Mouse (Mus musculus): ENCODE data around the gene Ubash3b.

Gene Ubash3b

GRCm38 (mm10) chr9:41049282-41049681, 112.2 kb downstream of the Ubash3b start:
- no peak for DNase-seq

- no peak for DNase-seq
Observed at GRCm38 (mm10) chr9:41048820-41049219, 112.7 kb downstream of the Ubash3b start.

DNA sequence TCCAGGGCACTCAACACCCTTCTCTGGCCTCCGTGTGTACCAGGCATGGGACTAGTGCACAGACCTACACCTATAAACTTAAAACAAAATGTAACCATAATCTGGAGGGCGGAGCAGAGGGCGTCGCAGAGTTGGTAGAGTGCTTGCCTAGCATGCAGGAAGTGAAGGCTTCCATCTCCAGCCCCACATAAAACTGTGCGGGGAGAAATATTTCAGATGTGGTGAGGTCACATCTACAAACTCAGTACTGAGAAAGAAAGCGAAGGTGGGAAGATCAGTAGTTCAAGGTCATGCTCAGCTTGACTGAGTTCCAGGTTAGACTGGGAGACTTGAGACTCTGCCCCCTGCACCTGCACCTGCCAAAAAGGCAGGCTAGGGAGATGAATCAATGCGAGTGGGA, 113.3 kb downstream of the Ubash3b start:
- DNase-seq = no peak

DNA sequence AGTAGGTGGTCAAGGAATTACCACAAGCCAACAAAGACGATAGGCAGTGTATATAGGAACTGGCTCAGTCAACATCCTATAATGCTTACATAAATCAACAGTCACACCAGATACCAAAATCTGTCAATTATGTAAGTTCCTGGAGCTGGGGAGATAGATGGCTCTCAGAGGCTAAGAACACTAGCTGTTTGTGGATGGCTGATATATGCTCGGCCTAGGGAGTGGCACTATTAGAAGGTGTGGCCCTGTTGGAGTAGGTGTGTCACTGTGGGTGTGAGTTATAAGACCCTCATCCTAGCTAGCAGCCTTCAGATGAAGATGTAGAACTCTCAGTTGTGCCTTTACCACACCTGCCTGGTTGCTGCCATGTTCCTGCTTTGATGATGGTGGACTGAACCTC, 113.8 kb downstream of the Ubash3b start:
- no peak for DNase-seq

DNA sequence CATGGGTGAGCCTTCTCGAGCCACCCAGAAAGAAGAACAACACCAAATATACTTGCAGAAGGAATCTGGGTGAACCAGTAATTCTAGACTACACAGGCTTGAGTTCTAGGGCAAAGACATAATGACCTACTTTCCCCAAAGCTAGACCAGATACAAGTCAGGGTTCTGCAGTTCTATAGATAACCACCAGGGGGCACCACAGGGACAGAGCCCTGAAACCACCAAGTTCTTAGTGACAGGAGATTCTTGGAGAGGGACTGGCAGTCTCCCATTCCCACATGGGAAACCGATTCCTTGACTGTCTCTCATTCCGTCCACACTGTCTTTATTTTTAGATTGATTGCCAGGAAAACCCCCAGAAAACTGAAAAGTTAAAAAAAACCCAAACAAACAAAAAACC, 116.9 kb downstream of the Ubash3b start:
- peak; percentile 81 for DNase-seq

GRCm38 (mm10) chr9:41043641-41044040, 117.9 kb downstream of the Ubash3b start:
- DNase-seq = no peak

DNA sequence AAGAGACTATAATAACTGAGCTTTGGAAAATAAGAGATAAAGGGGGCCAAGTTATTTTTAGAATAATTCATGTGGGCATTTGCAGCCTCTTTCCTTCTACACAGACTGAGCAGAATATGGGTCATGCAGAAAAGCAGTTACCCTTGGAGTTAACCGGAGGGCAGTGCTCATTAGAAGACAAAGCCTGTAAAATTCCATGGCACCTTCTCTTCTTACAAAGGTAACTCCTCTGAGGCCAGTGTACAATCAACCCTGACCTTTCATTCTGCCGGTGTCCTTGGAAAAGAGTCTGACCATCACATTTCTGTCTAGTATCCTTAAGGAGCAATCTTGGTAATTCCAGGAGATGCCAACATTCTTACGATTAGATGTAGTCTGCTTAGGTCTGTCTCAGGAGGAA, 120.1 kb downstream of the Ubash3b start:
- DNase-seq = no peak

DNA sequence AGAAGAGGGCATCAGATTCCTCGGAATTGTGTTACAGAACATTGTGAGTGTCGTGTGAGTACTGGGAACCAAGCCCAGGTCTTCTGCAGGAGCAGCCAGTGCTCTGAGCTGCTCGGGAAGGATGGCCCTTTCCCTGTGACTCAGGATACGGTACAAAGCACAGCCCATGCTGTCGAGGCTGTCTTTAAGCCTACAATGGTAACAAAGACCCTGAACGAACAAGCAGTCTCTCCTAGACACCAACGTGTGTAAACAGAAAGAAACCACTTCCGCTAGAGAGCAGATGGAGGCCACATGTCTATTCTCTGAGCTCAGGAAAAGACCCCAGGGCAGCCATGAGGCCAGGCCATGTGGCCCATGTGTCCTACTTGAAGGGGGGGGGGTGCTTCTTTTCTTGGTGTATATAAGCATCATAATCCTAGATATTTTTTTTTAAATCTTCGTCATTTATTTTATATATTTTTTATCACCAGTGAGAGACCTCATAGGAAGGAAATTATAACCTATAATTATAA, 123.3 kb downstream of the Ubash3b start:
- no peak for DNase-seq

- DNase-seq = no peak
Observed at GRCm38 (mm10) chr9:41031590-41032489, 129.7 kb downstream of the Ubash3b start.

DNA sequence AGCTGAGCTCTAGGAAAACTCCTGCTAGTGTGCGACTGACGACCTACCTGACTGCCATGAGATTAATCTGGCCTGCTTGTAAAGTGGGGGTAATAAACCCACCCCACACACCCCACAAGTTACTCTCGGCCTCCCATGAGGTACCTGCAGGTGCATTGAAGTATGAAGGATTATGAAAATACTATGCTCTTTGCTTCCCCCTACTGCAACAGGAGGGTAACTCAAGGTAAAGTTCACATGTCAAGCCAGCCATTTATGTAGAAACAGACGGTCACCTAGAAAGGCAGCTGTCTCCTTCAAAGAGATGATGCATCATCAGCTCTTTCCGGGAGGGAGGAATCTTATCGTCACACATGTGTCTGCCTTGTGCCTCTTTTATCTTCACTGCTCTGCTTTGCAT, 131.7 kb downstream of the Ubash3b start:
- no peak for DNase-seq

DNA sequence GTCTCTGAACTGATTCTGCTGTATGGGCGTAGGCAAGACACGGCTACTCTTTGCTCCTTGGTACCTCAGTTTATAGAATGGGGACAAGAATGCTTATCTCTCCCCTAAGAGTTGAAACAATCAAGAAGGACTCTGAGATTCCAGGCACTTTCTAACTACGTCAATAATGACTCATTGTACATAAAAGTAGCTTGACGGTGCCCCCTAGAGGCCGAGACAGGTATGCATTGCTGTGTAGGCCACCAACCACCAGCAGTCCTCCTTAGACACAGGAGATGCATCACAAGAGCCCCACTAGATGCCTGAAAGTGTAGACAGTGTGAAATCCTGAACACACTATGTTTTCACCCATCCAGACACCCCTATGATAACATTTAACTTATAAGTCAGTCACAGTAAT, 133.0 kb downstream of the Ubash3b start:
- peak; percentile 72 for DNase-seq

DNA sequence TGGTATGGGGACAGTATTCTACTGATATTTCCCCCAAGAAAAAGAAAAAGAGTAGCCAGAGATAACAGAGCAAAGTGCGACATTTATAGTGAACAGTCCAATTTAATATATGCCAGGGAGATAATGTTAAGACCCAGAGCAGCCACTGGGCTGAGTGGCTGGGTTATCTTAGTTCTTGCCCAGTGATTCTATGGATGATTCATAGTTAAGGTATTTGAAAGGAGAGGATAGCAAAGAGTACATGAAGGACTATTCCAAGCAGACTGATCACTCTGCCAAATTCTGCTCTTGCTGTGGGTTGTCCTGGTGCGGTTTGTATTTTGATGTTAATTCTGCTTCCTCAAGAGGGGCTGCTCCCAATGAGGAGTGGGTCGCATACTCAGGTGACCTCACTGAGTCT, 139.8 kb downstream of the Ubash3b start:
- DNase-seq = no peak

GRCm38 (mm10) chr9:41020486-41020885, 141.0 kb downstream of the Ubash3b start:
- no peak for DNase-seq

- no peak for DNase-seq
Observed at GRCm38 (mm10) chr9:41014512-41014911, 147.0 kb downstream of the Ubash3b start.

DNA sequence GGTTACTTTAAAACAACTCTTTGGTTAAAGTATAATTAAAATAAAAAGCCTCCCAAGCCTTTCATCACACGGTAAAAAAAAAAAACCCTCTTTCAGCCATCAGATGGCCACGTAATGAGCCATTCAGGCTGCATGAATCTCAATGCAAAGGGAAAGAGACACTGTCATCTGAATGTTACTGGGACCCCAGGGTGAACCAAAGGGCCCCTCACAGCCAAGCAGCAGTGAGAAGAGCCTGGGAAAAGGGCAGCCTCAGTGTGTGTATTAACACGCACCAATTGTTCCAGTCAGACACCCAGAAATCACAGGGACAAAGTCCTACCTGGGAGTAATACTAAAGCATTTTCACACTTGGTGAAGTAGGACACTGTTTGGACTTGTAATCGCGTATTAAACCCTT, 149.0 kb downstream of the Ubash3b start:
- DNase-seq = no peak

GRCm38 (mm10) chr9:41011512-41012436, 149.7 kb downstream of the Ubash3b start:
- DNase-seq = peak; percentile 31

DNA sequence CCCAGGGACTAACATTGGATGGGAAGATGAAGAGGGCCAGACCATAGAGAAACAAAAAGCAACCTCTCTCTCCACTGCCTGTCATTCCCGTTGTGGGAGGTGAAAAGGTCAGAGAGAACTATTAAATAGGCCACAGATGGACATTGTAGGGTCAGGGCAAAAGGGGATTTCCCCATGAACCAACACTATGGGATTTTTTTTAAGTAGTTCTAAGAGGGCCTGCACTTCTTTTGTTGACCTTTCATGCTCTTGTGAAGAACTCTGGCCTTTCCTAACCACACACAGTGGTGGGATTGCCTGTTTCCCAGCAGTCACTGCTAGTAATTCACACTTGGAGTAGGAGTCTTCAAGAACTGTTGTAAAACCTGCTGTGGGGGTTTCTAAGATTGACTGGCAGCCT, 153.7 kb downstream of the Ubash3b start:
- DNase-seq = no peak

GRCm38 (mm10) chr9:41004415-41004814, 157.1 kb downstream of the Ubash3b start, which contains the start of gene Crtam:
Gene Crtam, minus strand, starts transcription at chr9:41004628.
- no peak for DNase-seq

GRCm38 (mm10) chr9:40997116-40997779, 164.2 kb downstream of the Ubash3b start:
- DNase-seq = no peak

DNA sequence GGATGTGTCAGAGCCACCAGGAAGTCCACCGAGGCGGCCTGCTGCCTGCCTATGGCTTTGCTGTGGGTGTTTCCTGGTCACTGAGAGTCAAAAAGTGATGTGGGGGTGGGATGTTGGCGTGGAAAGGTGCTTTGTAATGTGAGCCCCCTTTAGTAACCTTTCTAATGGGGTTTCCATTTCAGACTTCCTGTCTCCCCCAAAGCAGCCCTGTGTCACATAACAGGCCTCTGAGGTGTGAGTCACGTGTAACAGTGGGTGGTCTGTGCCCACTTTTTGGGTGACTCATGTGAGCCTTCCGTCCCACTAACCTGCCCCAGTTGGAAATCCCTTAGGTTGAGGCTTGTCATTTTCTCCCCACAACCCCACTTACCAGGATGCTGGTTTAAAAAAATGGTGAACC, 167.4 kb downstream of the Ubash3b start:
- DNase-seq = no peak

DNA sequence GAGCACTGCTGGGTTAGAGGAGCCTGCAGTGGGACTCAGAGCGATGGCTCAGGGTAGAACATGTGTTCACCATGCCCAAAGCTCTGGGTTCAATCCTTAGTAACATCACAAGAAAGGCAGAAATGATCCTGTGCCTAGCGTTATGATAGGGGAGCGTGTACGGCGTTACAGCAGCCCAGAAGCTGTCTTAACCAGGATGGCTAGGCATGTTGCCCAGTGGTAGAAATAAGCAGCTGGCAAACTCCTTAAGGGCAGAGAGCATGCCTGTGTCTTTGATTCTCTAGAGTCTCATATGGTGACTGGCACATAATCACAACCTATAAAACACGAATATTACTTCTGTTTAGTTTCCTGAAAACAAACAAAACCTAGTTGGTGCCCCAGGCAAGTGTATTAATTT, 170.0 kb downstream of the Ubash3b start:
- no peak for DNase-seq

DNA sequence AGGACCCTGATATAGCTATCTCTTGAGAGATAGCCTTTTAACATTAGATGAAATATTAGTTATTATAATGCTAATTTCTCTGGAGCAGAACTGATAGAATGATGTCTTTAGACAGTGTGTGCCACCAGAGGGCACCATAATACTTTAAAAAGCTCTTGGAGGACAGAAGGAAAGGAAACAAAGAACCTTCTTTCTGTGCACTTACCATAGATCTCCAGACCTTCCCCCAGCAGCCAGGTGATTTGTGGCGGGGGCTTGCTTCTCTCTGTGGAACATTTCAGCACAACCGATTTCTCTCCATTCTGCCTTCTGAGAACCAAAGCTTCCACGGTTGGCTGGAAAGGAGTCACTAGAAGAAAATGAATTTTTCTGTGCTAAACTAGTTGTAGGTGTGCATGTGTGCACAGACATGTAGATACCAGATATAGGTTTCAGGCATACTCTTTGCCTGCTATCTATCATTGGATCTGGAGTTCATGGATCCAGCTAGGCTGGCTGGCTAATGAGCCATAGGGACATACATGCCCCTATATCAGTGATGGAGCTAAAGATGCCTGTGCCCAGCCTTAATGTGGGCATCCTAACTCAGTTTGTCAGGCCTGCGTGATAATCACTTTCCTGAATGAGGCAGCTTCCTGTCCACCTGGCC, 171.4 kb downstream of the Ubash3b start:
- DNase-seq = peak; percentile 70
